Mouse (Mus musculus) lung, adult 2 months (tissue): ENCODE data around the gene Nhp2.
"Not testable (repeated sequence)": the region's sequence is repeated elsewhere in the genome, so short reads cannot be mapped to it uniquely, and the experiment has no call there.

Experiments used
- CTCF ChIP-seq: fragments of 200-500 bp; IDR thresholded peaks from 2 replicates; pipeline ENCODE4 v1.5.1; 2011; ENCODE audit warnings: mild to moderate bottlenecking, low read length, control low read depth; ENCODE audit not compliant: insufficient read depth
- POLR2A ChIP-seq: fragments of 200-500 bp; IDR thresholded peaks from 2 replicates; pipeline ENCODE4 v1.6.1; 2011; ENCODE audit warnings: low read depth, mild to moderate bottlenecking, control low read depth, low read length, borderline replicate concordance; ENCODE audit errors: extremely low read depth

GRCm38 (mm10) chr11:51609940-51610339, 9.6 kb upstream of the Nhp2 start:
- not testable (repeated sequence) for TF ChIP-seq POLR2A, CTCF
